Mouse (Mus musculus) ES-E14 (cell line): Measurements from ENCODE around the gene Tead4. TPM values are rescaled to one million over a fixed set of nuclear protein-coding genes. Genes with fewer than 3 reads are reported as not detected.

Experiments used
- DNase-seq: peaks from one replicate; pipeline ENCODE4 v3.0.0-alpha.2; 2013; ENCODE audit warnings: low read depth, low spot score
- H3K27ac ChIP-seq: 2 replicates; pipeline ENCODE4 v1.5.1; 2012; ENCODE audit warnings: low read depth, mild to moderate bottlenecking, low read length, moderate library complexity, mixed read lengths; ENCODE audit not compliant: poor library complexity, insufficient read depth, severe bottlenecking
- H3K36me3 ChIP-seq: 2 replicates; pipeline ENCODE4 v1.6.1; 2012; ENCODE audit warnings: mild to moderate bottlenecking, low read length, moderate library complexity, mixed read lengths; ENCODE audit not compliant: control insufficient read depth, poor library complexity, insufficient read depth, severe bottlenecking
- H3K4me1 ChIP-seq, 2 experiments: fragments of 150-350 bp in 1 of 2; sonication (generic) in 1 of 2; 2 replicates each; pipeline ENCODE4 v1.6.1; 2012; ENCODE audit warnings: low read length in 2 of 2, mild to moderate bottlenecking in 1 of 2, mixed read lengths in 1 of 2; ENCODE audit not compliant: control insufficient read depth in 2 of 2, insufficient read depth in 2 of 2, poor library complexity in 1 of 2
- H3K4me3 ChIP-seq, 2 experiments: fragments of 150-350 bp in 1 of 2; sonication (generic) in 1 of 2; 2 replicates each; pipeline ENCODE4 v1.5.1; 2012; ENCODE audit warnings: low read length in 2 of 2, low read depth in 1 of 2, mild to moderate bottlenecking in 1 of 2, mixed read lengths in 1 of 2; ENCODE audit not compliant: insufficient read depth in 1 of 2, poor library complexity in 1 of 2, severe bottlenecking in 1 of 2
- H3K9ac ChIP-seq: 2 replicates; pipeline ENCODE4 v1.6.1; 2012; ENCODE audit warnings: low read depth, mild to moderate bottlenecking, low read length, mixed read lengths; ENCODE audit not compliant: poor library complexity, insufficient read depth, severe bottlenecking
- H3K9me3 ChIP-seq: fragments of 150-350 bp; sonication (generic); 2 replicates; pipeline ENCODE4 v1.6.1; 2012; ENCODE audit warnings: low read depth, mild to moderate bottlenecking, low read length; ENCODE audit not compliant: control insufficient read depth, insufficient read depth
- CHD2 ChIP-seq: IDR thresholded peaks from 2 replicates; pipeline ENCODE4 v1.6.1; 2014; ENCODE audit warnings: mild to moderate bottlenecking, low read depth, low read length, inconsistent platforms
- HCFC1 ChIP-seq: IDR thresholded peaks from 2 replicates; pipeline ENCODE4 v1.6.1; 2012; ENCODE audit warnings: low read length, inconsistent platforms, borderline replicate concordance; ENCODE audit not compliant: insufficient read depth
- MAFK ChIP-seq: IDR thresholded peaks from 2 replicates; pipeline ENCODE4 v1.6.1; 2014; ENCODE audit warnings: mild to moderate bottlenecking, low read depth, low read length, inconsistent platforms; ENCODE audit not compliant: insufficient read depth
- ZC3H11A ChIP-seq: IDR thresholded peaks from 2 replicates; pipeline ENCODE4 v1.6.1; 2012; ENCODE audit warnings: low read depth, mild to moderate bottlenecking, inconsistent platforms, low read length, borderline replicate concordance
- ZNF384 ChIP-seq: IDR thresholded peaks from 2 replicates; pipeline ENCODE4 v1.6.1; 2012; ENCODE audit warnings: low read depth, low read length, inconsistent platforms
- in situ Hi-C, 2 experiments: fragments of 600-800 bp; cut with MboI; formaldehyde crosslinking; loops; one replicate each; pipeline ENCODE4 v1.15.1; 2025; ENCODE audit warnings: low sequenced_read_pairs in 2 of 2, inconsistent platforms in 1 of 2; ENCODE audit not compliant: unreplicated experiment in 2 of 2
- total RNA-seq: library from RNA; depleted of rRNA; stranded (reverse); fragments of 300-350 nt; gene quantifications from 2 replicates; pipeline ENCODE4 v1.2.3, GENCODE M21; 2012; rRNA removed

Gene Tead4
- 5.6 and 6.8 TPM in 2 replicates for total RNA-seq

DNA sequence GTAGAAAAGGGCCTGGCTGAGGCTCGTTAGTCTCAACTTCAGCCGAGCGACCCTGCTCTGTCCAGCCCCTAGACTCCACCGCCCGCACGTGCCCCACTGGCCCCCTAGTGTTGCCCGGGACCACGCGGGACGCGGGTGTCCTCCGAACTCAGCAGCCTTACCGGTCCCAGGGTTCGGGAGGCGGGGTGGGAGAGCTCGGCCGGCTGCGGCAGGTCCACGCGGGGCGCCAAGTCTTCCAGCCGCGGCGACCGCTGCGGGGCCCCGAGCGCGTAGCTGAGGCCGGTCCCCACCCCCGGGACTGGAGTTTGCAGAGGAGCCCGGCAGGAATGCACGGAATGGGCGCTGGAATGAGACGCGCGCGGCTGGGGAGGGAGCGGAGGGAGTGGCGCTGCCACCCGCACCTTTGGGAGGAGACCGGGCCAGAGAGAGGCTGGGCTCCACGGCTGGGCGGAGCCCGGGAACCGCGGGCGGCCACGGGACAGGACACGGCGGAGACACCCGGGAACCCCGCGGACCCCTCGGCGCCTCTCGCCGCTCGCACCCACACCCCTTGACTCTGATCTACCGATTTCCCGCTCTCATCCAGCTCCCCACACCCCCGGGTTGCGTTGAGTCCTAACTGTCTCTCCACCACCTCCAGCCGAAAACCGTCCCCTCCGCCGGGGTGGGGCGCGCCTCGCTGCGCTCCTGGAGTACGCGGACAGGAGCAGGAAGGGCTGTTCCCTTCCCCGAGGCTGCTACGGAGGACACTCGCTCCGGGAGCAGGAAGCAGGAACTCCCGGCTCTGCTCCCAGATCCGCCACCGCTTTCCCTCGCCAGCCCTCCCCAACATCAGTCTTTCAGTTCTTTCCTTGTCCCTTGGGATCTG, at the start of gene Tead4:
Gene Tead4, minus strand, starts transcription at position 690 of the 868 bp plus-strand sequence.
- in situ Hi-C loops = loop anchor here in 1 of 2 experiments (5.0 kb wide), 1 partner anchor 73 kb away; no protein-coding TSS in a partner anchor
- no peaks in the 10 kb centered on the region for H3K9me3 ChIP-seq
- TF ChIP-seq CHD2 (no peak), HCFC1 (peak; percentile 56; the same call in 1 of the 2 replicates)
- no peaks in the 10 kb centered on the region for H3K36me3 ChIP-seq
- peaks cover 3 to 22% of the 10 kb centered on the region in 2 experiments; a peak in 3 of 4 replicates for H3K4me1 ChIP-seq
- peak within 1 kb of the TSS; percentile 78 to 87 for H3K4me3 ChIP-seq
- peak within 1 kb of the TSS; percentile 84 for H3K9ac ChIP-seq
- peak; percentile 65 for DNase-seq
- H3K27ac ChIP-seq = 0 out of 2 replicates have a peak within 1 kb of the TSS, but pooled peaks have one; percentile 9

- no peak overlapping the region for H3K4me3 ChIP-seq
- TF ChIP-seq MAFK (no peak), CHD2 (no peak), HCFC1 (no peak), ZC3H11A (no peak), ZNF384 (no peak)
- DNase-seq = no peak
- H3K36me3 ChIP-seq = peaks cover 9% of the 10 kb centered on the region; the same call in 1 of the 2 replicates
- no peaks in the 10 kb centered on the region for H3K9me3 ChIP-seq
- no peak overlapping the region for H3K9ac ChIP-seq
- in situ Hi-C loops = no loop called here
- no peak overlapping the region for H3K27ac ChIP-seq
- H3K4me1 ChIP-seq = peaks cover 0 to 3% of the 10 kb centered on the region in 2 experiments; a peak in 1 of 4 replicates
These were observed 49.1 kb upstream of the Tead4 start for GRCm38 (mm10) chr6:128349711-128350110.

GRCm38 (mm10) chr6:128346782-128347181, 46.2 kb upstream of the Tead4 start:
- TF ChIP-seq ZC3H11A = no peak
- TF ChIP-seq CHD2 = no peak
- no peak for TF ChIP-seq ZNF384
- TF ChIP-seq MAFK = no peak
- no peak for TF ChIP-seq HCFC1
- H3K27ac ChIP-seq = no peak overlapping the region
- H3K4me1 ChIP-seq = 0 out of 4 replicates have a peak, but pooled peaks cover 2 to 3% of the 10 kb centered on the region in 2 experiments
- DNase-seq = no peak
- H3K36me3 ChIP-seq = peaks cover 9% of the 10 kb centered on the region; the same call in 1 of the 2 replicates
- in situ Hi-C loops = no loop called here
- no peak overlapping the region for H3K4me3 ChIP-seq
- H3K9ac ChIP-seq = no peak overlapping the region
- no peaks in the 10 kb centered on the region for H3K9me3 ChIP-seq

GRCm38 (mm10) chr6:128345623-128346022, 45.0 kb upstream of the Tead4 start:
- in situ Hi-C loops = no loop called here
- TF ChIP-seq MAFK (no peak), HCFC1 (no peak), ZNF384 (no peak), ZC3H11A (no peak), CHD2 (no peak)
- no peak overlapping the region for H3K27ac ChIP-seq
- H3K36me3 ChIP-seq = peaks cover 2% of the 10 kb centered on the region; the same call in 1 of the 2 replicates
- no peak overlapping the region for H3K9ac ChIP-seq
- 0 out of 4 replicates have a peak, but pooled peaks cover 2 to 3% of the 10 kb centered on the region in 2 experiments for H3K4me1 ChIP-seq
- no peak for DNase-seq
- H3K9me3 ChIP-seq = no peaks in the 10 kb centered on the region
- H3K4me3 ChIP-seq = no peak overlapping the region
